In genomic region chr9:65283301-65283700, GRCm38 (mm10) we compare ENCODE assay signal across 9 mouse cellular contexts. TPM values are rescaled to one million over a fixed set of nuclear protein-coding genes. Genes with fewer than 3 reads are reported as not detected.
DNase-seq lines count a peak whose midpoint lies in the region.
"Had no signal": no experiment of that assay in that cellular context is flagged by ENCODE, and none has a peak within 500 bp of the region (broad histone marks: within the 10 kb centered on the region; RNA-seq: fewer than 3 reads in every experiment).

No protein-coding gene starts in this region.

- peak; percentile 54 for DNase-seq in adrenal gland, postnatal 14 days
- no peak for DNase-seq in adrenal gland, adult 8-10 months
- peak; percentile 21 to 53 for DNase-seq in left cerebral cortex, postnatal 25 days (ENCODE audit: low spot score in 2 of 2)
- no peak for DNase-seq in left cerebral cortex, postnatal 4 days
- DNase-seq in adipocyte (ENCODE audit: low spot score): peak; percentile 77
- DNase-seq in heart, postnatal 10 days: peak; percentile 67 to 80
- peak; percentile 68 for DNase-seq in lung, postnatal 36 days
- no peak for DNase-seq in ovary, adult 18-20 months (ENCODE audit: low spot score)

- intact Hi-C loops in left cerebral cortex, postnatal 25 days (cut with DNase I): loop anchor here (2.0 to 5.0 kb wide), 2 partner anchors 58 to 151 kb away; no protein-coding TSS in a partner anchor
- intact Hi-C loops in left cerebral cortex, postnatal 4 days (cut with DNase I): loop anchor here (2.0 to 5.0 kb wide), 2 partner anchors 61 to 86 kb away; no protein-coding TSS in a partner anchor
- intact Hi-C loops in heart, postnatal 10 days (cut with DNase I): loop anchor here (1.0 to 2.0 kb wide), 3 partner anchors 56 to 150 kb away; no protein-coding TSS in a partner anchor

RNA-seq across cellular contexts. Expression of gene Clpx, which starts 10.8 kb away (rescaled TPM):
- 132 and 152 TPM in 2 replicates for total RNA-seq in adrenal gland, postnatal 14 days (2021)
- 10 to 100 TPM; 54.7 to 71.9 (median 60.7) TPM for total RNA-seq in adrenal gland, adult 8-10 months (2022)
- total RNA-seq in left cerebral cortex, postnatal 25 days (2021): 10 to 100 TPM; 28.9 to 29.6 TPM
- total RNA-seq in left cerebral cortex, postnatal 4 days (2021): 10 to 100 TPM; 26.0 to 27.4 TPM
- total RNA-seq in heart, postnatal 10 days (2021): 10 to 100 TPM; 76.3 to 83.4 TPM

RNA-seq across cellular contexts. Expression of gene Cilp, which starts 18.3 kb away (rescaled TPM):
- 5.1 and 5.6 TPM in 2 replicates for total RNA-seq in adrenal gland, postnatal 14 days (2021)
- total RNA-seq in adrenal gland, adult 8-10 months (2022): 10 to 100 TPM in 1 of 4 experiments, 1 to 10 TPM in 3; 3.2 to 10.7 (median 6.1) TPM
- total RNA-seq in left cerebral cortex, postnatal 25 days (2021): under 1 TPM; 0.07 to 0.09 TPM
- not detected for total RNA-seq in left cerebral cortex, postnatal 4 days (2021)
- 1 to 10 TPM; 5.4 to 6.6 TPM for total RNA-seq in heart, postnatal 10 days (2021)
- total RNA-seq: layer of hippocampus, adult 18-20 months had no signal

Comparison
In these comparisons a context has a peak if more than half of its experiments do, and no peak if none do; other contexts are left out.
1. DNase-seq: peak in adrenal gland, postnatal 14 days (single experiment), left cerebral cortex, postnatal 25 days (2 of 2), adipocyte (single experiment), heart, postnatal 10 days (2 of 2) and lung, postnatal 36 days (single experiment); none in adrenal gland, adult 8-10 months (single experiment), left cerebral cortex, postnatal 4 days (single experiment) and ovary, adult 18-20 months (single experiment).